Mouse (Mus musculus) cerebellum, postnatal 25 days (tissue): ENCODE data around the gene Gm10382.

Source experiments
- DNase-seq, 2 experiments: peaks; one replicate each; pipeline ENCODE4 v3.0.0; 2021; ENCODE audit warnings: mixed read lengths in 2 of 2

Gm10382 gene

GRCm38 (mm10) chr5:125389131-125389578, at the start of gene Gm10382:
Gene Gm10382, plus strand, starts transcription at chr5:125389322.
- DNase-seq = peak; percentile 79 to 88

- peak; percentile 13 to 14 for DNase-seq
Measured at GRCm38 (mm10) chr5:125339851-125340531, 49.1 kb upstream of the Gm10382 start.

- peak; percentile 70 to 84 for DNase-seq
Measured at GRCm38 (mm10) chr5:125340547-125341262, 48.4 kb upstream of the Gm10382 start, which contains the start of gene Scarb1. Gene Scarb1, minus strand, starts transcription at chr5:125341094.

GRCm38 (mm10) chr5:125341459-125342090, 47.5 kb upstream of the Gm10382 start:
- DNase-seq = no peak

- DNase-seq = no peak
Measured at GRCm38 (mm10) chr5:125344296-125344695, 44.8 kb upstream of the Gm10382 start.

- DNase-seq = no peak
Measured at GRCm38 (mm10) chr5:125348067-125348466, 41.1 kb upstream of the Gm10382 start.

- peak; percentile 24 to 50 for DNase-seq
Measured at GRCm38 (mm10) chr5:125348487-125348886, 40.6 kb upstream of the Gm10382 start.

- DNase-seq = no peak
Measured at GRCm38 (mm10) chr5:125349391-125349790, 39.7 kb upstream of the Gm10382 start.

GRCm38 (mm10) chr5:125351057-125351456, 38.1 kb upstream of the Gm10382 start:
- DNase-seq = no peak

- DNase-seq = no peak
Measured at GRCm38 (mm10) chr5:125351939-125352338, 37.2 kb upstream of the Gm10382 start.

GRCm38 (mm10) chr5:125352781-125353294, 36.3 kb upstream of the Gm10382 start:
- DNase-seq = no peak

GRCm38 (mm10) chr5:125354885-125355492, 34.1 kb upstream of the Gm10382 start:
- DNase-seq = no peak

- no peak for DNase-seq
Measured at GRCm38 (mm10) chr5:125355650-125356049, 33.5 kb upstream of the Gm10382 start.

GRCm38 (mm10) chr5:125357543-125358269, 31.4 kb upstream of the Gm10382 start:
- DNase-seq = no peak

GRCm38 (mm10) chr5:125358270-125358608, 30.9 kb upstream of the Gm10382 start:
- DNase-seq = no peak

- peak; percentile 32 to 51 for DNase-seq
Measured at GRCm38 (mm10) chr5:125360566-125360965, 28.6 kb upstream of the Gm10382 start.

- DNase-seq = no peak
Measured at GRCm38 (mm10) chr5:125360981-125361510, 28.1 kb upstream of the Gm10382 start.

- DNase-seq = no peak
Measured at GRCm38 (mm10) chr5:125363894-125364293, 25.2 kb upstream of the Gm10382 start.

- DNase-seq = no peak
Measured at GRCm38 (mm10) chr5:125364851-125365429, 24.2 kb upstream of the Gm10382 start.

- no peak for DNase-seq
Measured at GRCm38 (mm10) chr5:125368156-125368555, 21.0 kb upstream of the Gm10382 start.

- DNase-seq = peak; percentile 69 to 82
Measured at GRCm38 (mm10) chr5:125368568-125368967, 20.6 kb upstream of the Gm10382 start.
